Mouse (Mus musculus) thymus, adult 2 months (tissue): ENCODE measurements around the gene Pde10a.

Experiments used
- CTCF ChIP-seq: fragments of 200-500 bp; IDR thresholded peaks from 2 replicates; pipeline ENCODE4 v1.5.1; 2012; ENCODE audit warnings: mild to moderate bottlenecking, control low read depth, low read length, moderate library complexity, borderline replicate concordance; ENCODE audit not compliant: control insufficient read depth, poor library complexity, insufficient read depth; ENCODE audit errors: extremely low read depth
- POLR2A ChIP-seq: fragments of 200-500 bp; IDR thresholded peaks from 2 replicates; pipeline ENCODE4 v1.6.1; 2012; ENCODE audit warnings: mild to moderate bottlenecking, low read length, control low read depth, moderate library complexity; ENCODE audit not compliant: control insufficient read depth, poor library complexity, insufficient read depth; ENCODE audit errors: extremely low read depth

DNA sequence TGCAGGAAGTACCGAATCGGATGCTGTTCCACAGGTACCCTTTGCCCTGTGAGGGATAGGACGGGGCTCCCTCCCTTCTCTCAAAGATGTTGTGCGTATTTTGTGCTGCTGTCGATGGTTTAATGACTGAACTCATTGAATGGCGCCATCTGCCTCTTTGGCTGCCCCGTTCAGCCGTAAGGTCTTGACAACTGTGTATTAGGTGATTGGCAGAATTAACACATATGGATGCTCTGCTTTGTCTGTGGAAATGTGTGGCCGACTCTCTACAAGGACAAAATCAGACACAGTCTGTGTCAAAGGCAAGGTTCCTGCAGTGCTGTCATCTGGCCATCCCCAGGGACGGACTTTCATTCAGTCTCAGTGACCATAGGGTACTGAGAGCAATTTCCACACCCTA lies 372.6 kb downstream of the Pde10a start:
- TF ChIP-seq CTCF (no peak), POLR2A (no peak)
